Mouse (Mus musculus) lung, postnatal 0 days (tissue): Measurements from ENCODE around the gene Dlg4.

ENCODE experiments used
- CTCF ChIP-seq: IDR thresholded peaks from 2 replicates; pipeline ENCODE4 v1.5.1; 2016; ENCODE audit warnings: antibody characterized with exemption, mild to moderate bottlenecking
- EP300 ChIP-seq: IDR thresholded peaks from 2 replicates; pipeline ENCODE4 v1.6.1; 2016; ENCODE audit warnings: antibody characterized with exemption, mild to moderate bottlenecking, control low read depth

GRCm38 (mm10) chr11:70029829-70030550, 13.2 kb downstream of the Dlg4 start:
- no peak for TF ChIP-seq EP300
- no peak for TF ChIP-seq CTCF
